Mouse (Mus musculus) layer of hippocampus, postnatal 10 days (tissue): ENCODE results near the gene Tenm2. TPM values are rescaled to one million over a fixed set of nuclear protein-coding genes. Genes with fewer than 3 reads are reported as not detected.

ENCODE experiments used
- DNase-seq, 2 experiments: peaks; one replicate each; pipeline ENCODE4 v3.0.0; 2021; ENCODE audit warnings: low spot score in 2 of 2
- total RNA-seq, 2 experiments: library from RNA; stranded (reverse); gene quantifications; 2 replicates each; pipeline ENCODE4 v1.2.3; 2021

The Tenm2 gene
- total RNA-seq, 2 experiments from 2014 or later: 183 to 230 TPM

DNA sequence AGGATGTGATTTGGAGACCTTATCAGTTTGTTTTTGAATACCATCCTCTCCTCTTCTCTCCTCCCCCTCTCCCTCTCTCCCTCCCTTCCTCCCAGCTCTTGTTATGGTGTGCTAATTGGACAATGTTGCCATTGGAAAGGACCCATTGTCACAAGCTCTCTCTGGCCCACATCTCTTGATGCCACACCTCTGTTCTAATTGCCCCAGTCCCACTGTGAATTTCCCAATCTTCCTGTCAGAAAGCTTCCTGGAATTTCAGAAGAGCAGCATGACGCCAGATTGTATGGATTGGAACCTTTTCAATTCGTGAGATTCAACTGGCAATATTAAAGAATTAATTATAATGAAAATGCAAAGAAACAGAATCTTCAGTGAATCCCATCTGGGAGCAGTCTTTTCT lies 128.7 kb downstream of the Tenm2 start:
- DNase-seq: no peak

DNA sequence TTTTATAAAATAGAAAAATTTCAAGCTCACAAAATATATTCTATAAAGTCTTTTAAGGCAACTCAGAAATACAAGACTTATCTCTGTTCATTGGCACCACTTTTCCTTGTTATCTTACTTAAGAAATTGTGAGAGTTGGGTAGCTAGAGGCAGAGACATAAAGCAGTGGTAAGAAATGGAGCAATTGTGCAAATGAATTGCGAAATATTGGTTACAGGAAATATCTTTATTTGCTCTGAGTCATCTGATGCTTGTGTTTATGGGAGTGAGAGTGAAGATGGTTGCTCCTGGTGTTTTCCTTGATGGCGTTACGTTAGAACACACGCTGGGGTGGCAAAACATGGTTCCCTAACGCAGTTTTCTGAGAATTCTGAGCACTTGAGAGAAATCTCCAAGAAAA lies 156.4 kb downstream of the Tenm2 start:
- DNase-seq: no peak

DNA sequence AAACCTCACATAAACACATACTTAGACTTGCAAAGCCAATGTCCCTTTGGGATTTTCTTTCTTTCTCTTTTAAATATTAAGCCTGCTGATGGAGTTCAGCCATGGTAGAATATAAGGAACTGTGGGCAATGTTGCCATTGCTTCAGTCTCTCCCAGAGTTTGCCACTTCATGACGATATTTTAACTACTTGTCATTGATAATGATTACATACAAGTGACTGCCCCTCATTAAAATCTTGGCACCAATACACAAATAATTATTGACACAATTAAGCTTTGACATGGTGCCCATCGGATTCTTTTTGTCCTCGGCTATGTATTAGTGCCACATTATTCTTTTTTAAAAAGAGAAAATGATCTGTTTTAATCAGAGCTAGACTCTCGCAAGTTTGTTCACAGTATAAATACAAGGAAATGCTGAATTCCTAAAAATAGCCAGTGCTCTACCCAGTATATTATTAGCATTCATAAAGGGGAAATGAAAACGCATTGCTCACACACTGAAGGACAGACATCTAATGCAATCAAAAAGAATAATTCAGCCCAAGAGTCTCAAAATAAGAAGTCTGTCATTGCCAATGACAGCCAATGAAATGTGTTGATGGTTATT lies 158.7 kb downstream of the Tenm2 start:
- DNase-seq: no peak

DNA sequence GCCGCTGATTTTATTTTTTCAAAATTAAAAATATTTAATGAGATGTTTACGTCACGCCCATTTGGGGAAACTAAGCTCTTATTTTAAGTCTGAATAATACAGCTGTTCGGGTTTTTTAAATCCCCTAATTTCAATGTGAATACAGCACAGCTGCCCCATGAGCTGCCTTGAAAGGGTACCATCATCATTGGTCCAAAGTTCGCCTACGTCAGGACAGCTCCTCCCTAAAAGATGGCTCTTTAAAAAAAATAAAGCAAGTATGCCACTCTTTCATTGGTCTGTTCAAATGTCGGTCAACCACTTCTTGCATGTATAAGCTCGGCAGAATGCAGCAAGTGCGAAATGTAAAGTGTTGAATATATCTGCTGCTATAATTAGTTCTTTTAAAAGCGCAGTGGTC lies 160.4 kb downstream of the Tenm2 start:
- no peak for DNase-seq

DNA sequence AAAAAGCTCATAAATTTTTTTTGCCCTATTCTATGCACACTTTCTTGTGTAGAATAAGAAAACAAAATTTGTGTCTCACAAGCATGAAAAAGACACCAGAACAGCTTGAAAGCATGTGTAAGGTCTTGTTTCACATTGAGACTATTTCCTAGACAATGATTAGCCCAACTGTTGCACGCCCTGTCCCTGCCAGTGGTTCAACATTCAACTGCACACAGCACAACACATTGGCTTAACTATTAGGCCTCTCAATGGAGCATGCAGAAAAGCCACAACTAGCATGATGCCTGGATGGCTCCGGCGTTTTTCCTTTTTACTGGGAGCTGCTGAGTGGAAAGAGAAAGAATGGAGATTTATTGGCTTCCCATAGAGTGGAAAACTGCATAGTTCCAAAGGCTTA lies 170.3 kb downstream of the Tenm2 start:
- no peak for DNase-seq

DNA sequence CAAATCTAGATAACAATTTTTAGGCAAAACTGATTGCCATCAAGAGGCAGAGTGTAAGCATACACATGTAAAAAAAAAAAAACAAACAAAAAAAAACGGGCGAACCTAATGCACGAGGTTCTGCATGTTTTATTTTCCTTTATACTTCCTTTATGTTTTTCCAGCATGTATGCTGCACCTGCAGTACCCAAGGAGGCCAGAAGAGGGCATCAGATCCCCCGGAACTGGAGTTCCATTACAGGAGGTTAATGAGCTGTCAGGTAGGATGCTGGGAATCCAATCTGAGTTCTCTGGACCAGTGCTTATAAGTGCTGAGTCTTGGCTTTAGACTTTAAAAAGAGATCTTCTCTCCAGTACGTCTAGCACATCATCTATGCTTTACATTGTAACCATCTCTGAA lies 189.1 kb downstream of the Tenm2 start:
- DNase-seq: peak; percentile 16 to 27

DNA sequence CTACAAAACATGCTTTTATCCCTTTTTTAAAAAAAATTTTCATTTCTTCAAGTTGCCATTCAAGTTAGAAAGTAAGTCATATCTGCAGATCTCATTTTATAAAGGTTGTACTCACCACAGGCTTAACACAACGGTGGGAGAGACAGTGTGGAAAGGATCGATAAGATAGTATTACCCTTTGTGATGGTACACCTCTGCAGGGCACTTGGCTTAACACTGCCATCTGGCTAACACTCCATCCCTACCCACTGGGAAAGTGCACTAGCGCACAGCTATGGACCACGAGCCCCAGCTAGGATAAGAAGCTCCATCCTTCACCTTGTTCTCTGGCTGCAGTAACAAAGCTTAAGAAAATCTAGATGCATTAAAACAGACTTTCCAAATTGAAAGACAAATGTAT lies 194.5 kb downstream of the Tenm2 start:
- DNase-seq: no peak

DNA sequence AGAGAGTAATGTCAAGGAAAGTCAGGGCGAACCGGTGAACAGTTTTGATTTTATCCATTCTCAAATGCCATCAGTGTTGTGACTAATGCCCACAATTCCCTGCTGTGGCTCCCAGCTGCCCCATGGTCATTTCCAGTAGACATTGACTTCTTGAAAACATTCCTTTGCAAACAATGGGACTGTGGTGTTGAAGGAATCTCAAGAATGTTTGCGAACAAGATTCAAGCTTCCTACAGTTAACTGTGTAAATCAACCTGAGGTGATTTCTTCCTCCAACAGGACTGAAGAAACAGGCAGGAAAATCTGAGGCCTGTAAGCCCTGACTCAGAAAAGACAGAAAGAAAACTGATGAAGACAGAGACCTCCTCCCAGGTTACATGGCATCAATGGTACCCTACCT lies 196.5 kb downstream of the Tenm2 start:
- no peak for DNase-seq

DNA sequence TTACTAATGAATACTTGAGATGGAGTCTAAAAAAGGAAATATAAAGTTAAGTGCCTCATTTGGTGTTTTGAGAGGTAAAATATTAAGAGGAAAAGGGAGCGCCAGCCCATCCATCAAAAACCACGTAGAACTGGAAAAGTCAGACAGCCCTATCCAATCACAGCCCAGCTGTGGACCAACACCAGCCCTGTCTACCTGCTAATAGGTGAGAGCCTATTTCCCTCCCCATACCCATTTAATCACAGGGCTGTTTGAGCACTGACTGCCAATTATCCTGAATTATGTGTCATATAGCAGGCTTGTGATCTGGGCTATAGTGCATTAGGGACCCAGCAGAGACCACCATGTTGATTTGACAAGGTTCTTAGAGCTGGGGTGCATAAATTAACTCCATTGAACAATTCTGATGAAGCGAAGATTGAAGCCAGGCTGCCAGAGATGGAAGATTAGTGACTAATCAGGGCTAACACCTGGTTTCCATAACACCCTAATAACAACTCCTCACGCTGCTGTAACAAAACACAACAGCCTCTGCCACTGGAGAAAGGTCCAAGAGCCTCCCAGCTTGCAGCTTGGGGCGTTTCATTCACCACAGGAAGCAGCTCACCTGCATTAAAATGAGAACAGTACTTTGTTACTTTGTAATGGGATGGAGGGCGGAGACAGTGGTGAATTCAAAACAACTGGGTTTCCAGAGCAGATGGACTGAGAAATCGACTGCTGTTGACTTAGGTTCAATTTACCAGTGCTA lies 204.3 kb downstream of the Tenm2 start:
- no peak for DNase-seq

DNA sequence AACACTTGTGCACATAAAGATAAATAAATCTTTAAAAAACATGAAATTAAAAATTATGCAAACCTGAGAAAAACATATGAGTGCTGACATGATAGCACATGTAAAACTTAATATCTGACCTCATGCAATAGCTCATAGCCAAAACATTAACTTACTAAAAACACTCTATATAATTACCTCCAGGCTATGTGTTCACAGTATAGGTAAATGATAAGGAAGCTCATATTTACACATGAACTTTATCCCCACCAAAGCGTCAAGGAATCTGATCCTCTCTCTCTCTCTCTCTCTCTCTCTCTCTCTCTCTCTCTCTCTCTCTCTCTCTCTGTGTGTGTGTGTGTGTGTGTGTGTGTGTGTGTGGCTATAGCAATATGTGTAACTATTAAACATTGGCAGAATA lies 223.9 kb downstream of the Tenm2 start:
- DNase-seq: no peak

DNA sequence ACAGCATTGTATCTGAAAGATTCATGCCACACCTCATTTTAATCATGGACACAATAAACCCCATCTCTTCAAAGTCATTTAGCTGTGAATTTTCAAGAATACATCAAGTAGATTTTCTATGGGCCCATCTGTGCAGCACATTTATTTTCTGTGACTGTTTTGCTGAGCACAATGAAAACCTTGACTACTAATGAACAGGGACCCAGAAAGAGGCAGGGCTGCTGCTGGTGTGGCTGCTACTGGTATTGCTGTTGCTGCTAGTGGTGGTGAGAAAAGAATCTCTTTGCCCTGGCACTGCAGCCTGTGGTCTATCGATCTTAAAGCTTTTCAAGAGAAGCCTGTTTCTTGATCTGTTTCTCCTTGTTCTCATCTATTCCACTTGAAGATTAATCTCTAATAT lies 226.5 kb downstream of the Tenm2 start:
- no peak for DNase-seq

DNA sequence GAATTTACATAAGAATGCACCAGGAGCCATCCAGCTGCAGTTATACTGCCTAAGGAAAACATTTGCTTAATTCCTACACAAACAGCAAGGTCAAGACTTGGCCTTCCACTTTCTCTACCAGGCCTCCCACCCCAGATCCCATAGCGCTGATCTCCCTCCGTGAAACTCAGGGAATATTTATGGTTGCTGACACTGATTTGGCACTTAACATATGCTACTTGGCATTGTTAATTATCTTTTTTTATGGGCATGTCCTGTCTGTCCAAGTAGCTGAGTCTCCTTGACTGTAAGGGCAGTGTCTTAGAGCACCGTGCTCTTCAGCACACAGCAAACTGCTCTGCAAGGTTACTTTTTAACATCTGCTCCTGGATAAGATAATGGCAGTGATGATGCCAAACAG lies 238.1 kb downstream of the Tenm2 start:
- DNase-seq: no peak

DNA sequence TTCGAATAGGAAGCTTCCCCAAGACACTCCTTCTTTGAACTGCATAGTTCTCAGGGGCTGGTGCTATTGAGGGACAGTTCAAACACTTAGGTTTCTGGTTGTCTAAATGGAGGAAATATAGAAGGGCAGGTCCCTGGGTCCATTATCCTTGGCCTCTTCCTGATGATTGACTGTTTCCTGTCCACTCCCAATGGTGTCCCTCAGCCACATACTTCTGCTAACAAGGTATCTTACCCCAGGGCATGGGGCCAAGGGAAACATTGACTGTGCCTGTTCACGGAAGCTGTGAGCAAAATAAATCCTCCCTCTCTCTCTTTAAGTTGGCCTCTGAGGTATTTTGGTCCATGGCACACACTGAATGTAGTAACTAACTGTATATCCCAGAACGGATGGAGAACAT lies 244.9 kb downstream of the Tenm2 start:
- DNase-seq: no peak

DNA sequence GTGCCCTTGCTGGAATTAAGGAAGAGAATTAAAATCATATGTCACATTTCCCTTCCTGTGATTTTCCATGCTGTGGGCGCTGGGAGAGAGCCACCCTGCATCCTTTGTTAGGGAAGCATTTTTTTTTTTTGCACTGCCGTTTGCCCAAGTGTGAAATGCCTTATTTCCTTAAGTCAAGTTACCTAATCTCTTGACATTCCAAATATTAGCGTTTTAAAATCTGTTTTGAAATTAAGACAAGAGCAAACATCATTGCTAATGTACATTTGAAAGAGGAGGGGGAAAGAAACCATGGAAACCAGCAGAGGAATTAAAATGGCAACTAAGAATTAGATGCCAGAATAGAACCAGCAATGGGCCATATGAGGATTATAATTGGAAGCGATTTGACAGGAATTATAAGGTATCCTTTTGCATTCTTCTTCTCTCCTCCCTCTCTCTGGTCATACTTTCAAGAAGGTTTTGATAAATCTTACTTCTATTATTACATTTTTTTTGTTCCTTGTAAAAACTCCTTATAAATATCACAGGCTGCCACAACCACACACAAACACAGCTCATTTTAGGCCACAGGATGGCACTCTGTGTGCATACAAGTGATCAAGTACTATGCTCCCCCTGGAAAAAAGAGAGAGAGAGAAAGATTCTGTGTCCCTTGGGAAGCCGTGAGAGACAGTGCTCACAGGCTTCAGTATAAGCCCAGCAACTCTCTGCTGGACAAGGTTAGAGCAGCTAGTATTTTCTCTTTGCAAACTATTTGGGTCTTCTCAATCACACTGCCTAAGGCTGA lies 246.8 kb downstream of the Tenm2 start:
- peak; percentile 51 to 58 for DNase-seq

DNA sequence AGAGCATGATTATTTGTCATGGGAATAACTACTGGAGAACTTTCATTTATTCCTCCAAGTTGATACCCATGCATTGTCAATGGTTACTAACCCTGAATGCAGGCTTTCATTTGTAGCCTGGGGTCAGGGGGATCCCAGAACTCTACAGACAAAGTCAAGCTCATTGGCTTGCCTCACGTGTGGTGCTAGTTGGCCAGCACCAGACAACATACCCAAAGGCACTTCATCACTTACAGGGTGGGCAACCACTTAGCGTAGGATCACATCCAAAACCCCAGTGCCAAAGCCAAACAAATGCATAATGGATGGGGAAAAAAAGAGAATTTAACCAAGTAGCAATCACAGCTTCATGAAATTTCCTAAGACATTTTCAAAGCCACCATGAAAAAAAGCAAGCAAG lies 261.6 kb downstream of the Tenm2 start:
- peak in 1 of 2 experiments; percentile 16 for DNase-seq

DNA sequence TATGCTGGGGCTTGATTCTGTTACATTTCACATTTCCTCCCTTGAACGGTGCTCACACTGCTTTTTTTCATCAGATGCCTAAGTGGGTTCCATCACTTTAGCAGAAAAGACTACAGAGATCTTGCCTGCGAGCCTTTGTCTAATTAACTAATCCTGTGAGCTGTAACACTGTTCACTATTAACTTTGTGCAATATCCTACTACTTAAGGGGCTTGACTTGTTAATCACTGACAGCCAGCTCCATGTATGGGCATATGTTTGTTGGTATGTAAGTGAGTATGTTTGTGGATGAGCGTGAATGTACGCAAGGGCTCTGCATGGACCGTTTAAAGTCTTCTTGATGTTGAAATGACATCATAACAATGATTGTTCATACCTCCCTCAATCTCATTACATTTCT lies 277.7 kb downstream of the Tenm2 start:
- no peak for DNase-seq

DNA sequence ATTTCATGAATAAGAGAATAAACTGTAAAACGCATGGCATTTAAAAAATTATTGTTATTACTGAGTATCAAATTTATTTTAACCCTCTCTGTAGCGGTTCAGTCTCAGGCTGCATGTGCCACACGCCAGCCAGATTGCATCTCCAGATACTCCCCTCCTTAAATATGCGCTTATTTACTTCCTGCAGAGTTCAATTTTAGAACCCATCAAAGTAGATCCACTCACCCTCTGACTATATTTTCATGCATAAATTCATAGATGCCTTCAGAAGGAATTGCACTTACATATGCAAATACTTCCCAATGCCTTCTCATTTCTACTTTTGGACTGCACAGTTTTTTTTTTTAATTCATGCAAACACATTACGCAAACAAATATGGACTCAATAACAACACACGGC lies 294.3 kb downstream of the Tenm2 start:
- no peak for DNase-seq

DNA sequence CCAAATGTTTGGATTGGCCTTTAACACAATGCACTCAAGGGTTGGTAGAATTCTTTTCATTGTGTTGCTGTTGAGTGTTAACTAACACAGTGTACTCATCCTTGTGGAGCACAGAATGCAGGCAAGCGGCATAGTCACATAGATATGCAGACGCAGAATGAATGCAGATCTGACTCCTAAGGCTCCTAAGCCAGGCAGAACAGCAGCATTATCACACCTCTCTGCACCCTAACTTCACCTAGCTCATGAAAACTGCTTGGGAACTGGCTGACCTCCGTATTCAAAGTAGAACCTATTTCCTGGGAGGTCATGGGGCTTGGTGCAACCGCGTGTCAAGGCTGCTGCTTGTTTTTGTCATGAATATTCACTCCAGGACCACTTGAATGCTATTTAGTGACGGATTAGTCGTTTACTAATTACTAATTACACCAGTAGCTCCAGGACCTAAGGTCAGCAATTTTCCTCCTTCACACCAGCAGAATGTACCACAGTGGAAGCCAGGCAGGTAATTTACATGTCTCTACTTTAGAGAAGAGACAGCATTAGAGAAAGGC lies 295.1 kb downstream of the Tenm2 start:
- no peak for DNase-seq

DNA sequence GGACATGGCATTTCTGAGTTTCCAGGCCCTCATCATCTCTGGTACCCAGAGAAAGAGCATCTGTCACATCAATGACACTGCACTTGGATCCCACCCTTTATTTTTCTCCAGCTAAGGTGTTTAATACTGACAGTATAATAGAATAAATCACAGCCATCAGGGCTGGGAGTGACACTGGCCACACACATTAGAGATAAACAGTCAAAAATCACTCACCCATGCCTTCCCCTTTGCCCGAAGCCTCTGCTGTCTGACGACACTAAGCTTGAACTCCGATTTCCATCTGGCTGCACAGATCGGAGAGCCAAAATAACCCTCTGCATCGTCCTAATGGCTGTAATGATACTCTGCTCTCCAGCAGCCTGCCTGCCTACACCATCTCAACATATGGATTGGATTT lies 305.9 kb downstream of the Tenm2 start:
- DNase-seq: no peak

DNA sequence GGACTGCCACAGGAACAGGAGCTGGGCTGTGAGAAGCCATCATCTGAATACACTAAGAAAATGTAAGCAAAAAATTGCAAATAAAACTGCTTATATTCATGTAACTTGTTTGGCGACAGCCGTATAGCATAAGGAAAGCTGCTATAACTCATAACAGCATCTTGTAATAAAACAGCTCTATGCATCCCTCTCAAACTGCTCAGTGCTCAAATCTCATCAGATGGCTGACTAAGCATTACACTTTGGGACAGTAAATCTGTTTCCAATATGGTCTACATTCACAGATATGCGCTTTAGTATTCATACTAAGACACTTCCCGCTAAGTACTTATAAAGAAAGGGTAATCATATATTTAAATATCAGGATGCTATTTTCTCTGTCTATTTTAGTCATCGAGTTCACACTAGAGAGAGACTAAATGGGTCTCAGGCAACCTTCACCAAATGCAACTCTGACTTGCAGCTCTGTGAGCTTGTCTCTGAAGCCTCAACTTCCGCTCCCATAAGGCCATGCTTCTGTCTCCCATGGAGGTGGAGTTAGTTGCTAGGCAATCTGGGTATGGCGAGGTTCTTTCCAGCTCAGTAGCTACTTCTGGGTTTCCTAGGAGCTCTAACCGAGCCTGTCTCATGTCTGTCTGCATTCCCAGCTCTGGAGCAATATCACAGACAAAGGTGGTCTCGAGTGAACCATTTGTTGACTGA lies 308.9 kb downstream of the Tenm2 start:
- DNase-seq: no peak

DNA sequence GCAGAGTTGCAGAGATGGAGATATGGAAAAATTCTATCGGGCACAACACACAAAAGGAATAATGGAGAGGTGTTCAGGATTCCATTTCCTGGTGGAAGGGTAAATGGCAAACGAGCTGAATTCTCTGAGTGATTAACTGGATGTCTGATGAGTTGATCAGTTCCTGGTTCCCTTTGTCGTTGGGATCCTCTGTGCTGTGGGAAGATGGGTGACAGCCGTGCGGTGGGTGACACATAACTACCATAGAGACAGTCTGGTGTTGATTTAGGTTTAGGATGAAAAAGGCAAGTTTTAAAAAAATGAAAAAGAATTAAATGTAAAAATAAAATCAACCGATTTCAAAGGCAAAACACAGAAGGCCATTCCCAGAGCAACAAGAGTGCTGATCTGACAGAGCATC lies 316.5 kb downstream of the Tenm2 start:
- no peak for DNase-seq

DNA sequence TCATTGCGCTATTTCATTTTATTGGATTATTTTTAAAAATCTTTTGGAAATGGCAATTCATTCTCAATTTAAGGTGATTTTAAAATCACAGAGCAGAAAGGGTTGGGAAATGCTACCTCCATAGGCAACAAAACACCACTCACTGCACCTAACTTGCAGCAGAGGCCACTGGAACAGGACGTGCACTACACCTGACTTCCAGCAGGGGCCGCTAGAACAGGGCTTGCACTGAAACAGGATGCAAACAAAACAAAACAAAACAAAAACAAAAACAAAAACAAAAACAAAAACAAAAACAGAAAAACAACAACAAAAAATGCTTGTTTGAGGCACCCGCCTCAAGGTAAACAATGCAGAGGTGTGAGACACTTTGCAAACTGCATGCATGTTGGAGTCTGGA lies 324.4 kb downstream of the Tenm2 start:
- DNase-seq: peak; percentile 26 to 41
